Mouse (Mus musculus) midbrain, embryonic 13.5 days (tissue): ENCODE results near the gene 9130019O22Rik. TPM values are rescaled to one million over a fixed set of nuclear protein-coding genes. Genes with fewer than 3 reads are reported as not detected.
"Not testable (repeated sequence)": the region's sequence is repeated elsewhere in the genome, so short reads cannot be mapped to it uniquely, and the experiment has no call there.

ENCODE experiments used
- ATAC-seq: fragments of 200-750 bp; cut with Nextera tagmentation; 2 replicates; pipeline ENCODE4 v1.8.0; 2017; ENCODE audit warnings: mild to moderate bottlenecking, moderate TSS enrichment, moderate library complexity
- H3K27ac ChIP-seq: fragments of 300-500 bp; sonication (generic); 2 replicates; pipeline ENCODE4 v1.5.1; 2015; ENCODE audit warnings: inconsistent platforms, mild to moderate bottlenecking, moderate library complexity
- H3K27me3 ChIP-seq: fragments of 300-500 bp; sonication (generic); 2 replicates; pipeline ENCODE4 v1.6.1; 2015; ENCODE audit warnings: mild to moderate bottlenecking, inconsistent platforms
- H3K36me3 ChIP-seq: fragments of 300-500 bp; sonication (generic); 2 replicates; pipeline ENCODE4 v1.6.1; 2015; ENCODE audit warnings: mild to moderate bottlenecking, inconsistent platforms
- H3K4me1 ChIP-seq: fragments of 300-500 bp; sonication (generic); replicated peaks from 2 replicates; pipeline ENCODE4 v1.6.1; 2015; ENCODE audit warnings: inconsistent platforms
- H3K4me2 ChIP-seq: fragments of 300-500 bp; sonication (generic); replicated peaks from 2 replicates; pipeline ENCODE4 v1.6.1; 2015; ENCODE audit warnings: moderate library complexity, mild to moderate bottlenecking, inconsistent platforms
- H3K4me3 ChIP-seq: fragments of 300-500 bp; sonication (generic); replicated peaks from 2 replicates; pipeline ENCODE4 v1.5.1; 2015; ENCODE audit warnings: mild to moderate bottlenecking, inconsistent platforms
- H3K9ac ChIP-seq: fragments of 300-500 bp; sonication (generic); replicated peaks from 2 replicates; pipeline ENCODE4 v1.6.1; 2015; ENCODE audit warnings: mild to moderate bottlenecking, inconsistent platforms
- H3K9me3 ChIP-seq: fragments of 300-500 bp; sonication (generic); 2 replicates; pipeline ENCODE4 v1.6.1; 2016; ENCODE audit warnings: mild to moderate bottlenecking, inconsistent platforms
- WGBS: fragments of 180-500 bp; shearing (Covaris S2); methylation state at CpG from one replicate; pipeline ENCODE4 v1.1.7; 2015; 5-methylcytosine and 5-hydroxymethylcytosine counted together
- polyA plus RNA-seq: library from polyadenylated mRNA; unstranded; fragments of >200 nt; fragmentation: Nextera tagmentation; extraction: Ambion mirVana; gene quantifications from 2 replicates; pipeline ENCODE4 v1.2.1, GENCODE M21; 2015

Gene 9130019O22Rik
- polyA plus RNA-seq, 1 experiment from 2014 or later: 6.2 TPM

DNA sequence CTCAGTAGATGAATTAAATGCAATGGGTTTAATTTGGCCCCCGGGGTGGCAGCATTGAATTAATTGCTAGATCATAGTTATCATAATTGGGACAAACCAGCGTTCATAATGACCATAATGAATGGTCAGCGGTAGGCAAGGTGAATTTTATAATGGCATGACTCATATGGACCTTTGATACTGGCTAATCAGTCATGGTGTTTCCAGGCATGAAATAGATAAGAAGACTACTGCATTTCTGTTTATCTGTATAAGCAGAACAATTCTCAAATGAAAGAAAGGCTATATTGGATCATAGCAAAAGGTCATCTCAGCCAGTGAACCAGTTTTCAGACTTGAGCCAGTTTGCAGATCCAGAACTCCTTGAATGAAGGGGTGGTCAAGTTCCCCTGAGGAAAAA is 13.4 kb upstream of the 9130019O22Rik start:
- no peak overlapping the region for H3K9ac ChIP-seq
- no peaks in the 10 kb centered on the region; the same call in 1 of the 2 replicates for H3K36me3 ChIP-seq
- H3K27ac ChIP-seq: no peak overlapping the region
- no peaks in the 10 kb centered on the region for H3K9me3 ChIP-seq
- WGBS: 70% methylated on average over 3 of the region's 3 CpGs
- H3K4me1 ChIP-seq: no peaks in the 10 kb centered on the region
- no peak for ATAC-seq
- H3K4me2 ChIP-seq: no peak overlapping the region
- peaks cover 6% of the 10 kb centered on the region; the same call in 1 of the 2 replicates for H3K27me3 ChIP-seq
- no peak overlapping the region for H3K4me3 ChIP-seq

DNA sequence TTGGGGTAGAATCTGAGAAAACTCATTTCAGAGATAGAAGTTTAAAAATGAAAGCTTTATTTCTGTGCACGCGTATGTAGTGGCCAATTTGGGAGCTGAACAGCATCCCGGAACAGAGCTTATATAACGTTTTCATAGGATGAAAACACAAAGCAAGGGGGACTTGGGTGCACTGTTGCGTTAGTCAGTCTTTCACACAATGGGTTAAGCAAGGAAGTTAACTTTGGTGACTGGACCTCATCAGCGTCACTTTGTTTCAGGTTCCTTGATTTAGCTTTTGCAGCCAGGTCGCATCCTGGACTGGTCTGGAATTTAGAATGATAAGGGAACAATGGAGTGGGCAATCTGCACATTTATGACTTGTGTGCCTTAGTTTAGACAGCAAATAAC is 7.0 kb upstream of the 9130019O22Rik start:
- WGBS: 23% methylated on average over 7 of the region's 7 CpGs
- Histone ChIP-seq H3K36me3 (peaks cover 13% of the 10 kb centered on the region), H3K9me3 (no peaks in the 10 kb centered on the region), H3K4me2 (peak overlapping the region; percentile 80), H3K4me3 (peak overlapping the region; percentile 66), H3K27ac (peak overlapping the region; percentile 73), H3K9ac (peak overlapping the region; percentile 58), H3K27me3 (no peaks in the 10 kb centered on the region), H3K4me1 (peaks cover 18% of the 10 kb centered on the region)
- ATAC-seq: peak; percentile 25; the same call in 1 of the 2 replicates

DNA sequence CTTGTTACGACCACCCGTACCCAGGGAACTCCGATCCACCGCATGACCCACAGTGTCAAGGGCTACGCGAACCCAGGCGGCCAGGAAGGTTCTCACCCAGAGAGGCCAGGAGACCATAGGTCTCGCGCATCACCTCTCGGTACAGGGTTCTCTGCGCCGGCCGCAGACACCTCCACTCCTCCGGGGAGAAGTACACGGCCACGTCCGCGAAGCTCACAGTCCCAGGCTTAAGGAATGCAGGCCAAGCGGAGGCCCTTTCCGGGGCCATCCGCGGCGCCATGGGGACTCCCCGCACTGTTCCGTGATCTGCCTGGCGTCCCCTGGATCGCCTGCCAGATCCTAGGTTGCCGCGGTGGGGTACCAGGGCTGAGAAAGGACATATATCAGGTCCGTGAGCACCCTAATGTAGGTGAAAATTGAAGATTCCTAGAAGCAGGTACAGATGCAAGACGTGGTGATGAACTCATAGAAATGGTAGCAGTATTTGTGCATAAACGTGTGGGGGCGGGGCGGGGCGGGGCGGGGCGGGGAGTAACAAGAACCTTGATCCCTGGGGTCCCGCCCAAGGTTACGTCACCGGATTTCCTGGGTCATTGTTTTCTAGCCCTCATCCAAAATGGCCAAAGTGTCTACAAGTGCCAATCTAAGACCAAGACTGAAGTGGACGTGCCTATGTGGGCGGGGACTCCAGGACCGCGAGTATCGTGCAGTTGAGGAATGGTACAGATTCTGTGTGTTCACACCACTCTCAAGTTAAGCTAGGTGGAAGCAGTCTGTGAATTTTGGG is 6.4 kb upstream of the 9130019O22Rik start, which contains the start of gene E430018J23Rik:
Gene E430018J23Rik (minus strand): TSS at position 473 of the 787 bp plus-strand sequence.
- H3K36me3 ChIP-seq: peaks cover 13% of the 10 kb centered on the region
- H3K9me3 ChIP-seq: no peaks in the 10 kb centered on the region
- H3K27ac ChIP-seq: peak within 1 kb of the TSS; percentile 87
- WGBS: under 1% methylated on average over 45 of the region's 45 CpGs
- peak within 1 kb of the TSS; percentile 66 for H3K4me3 ChIP-seq
- no peaks in the 10 kb centered on the region for H3K27me3 ChIP-seq
- peak within 1 kb of the TSS; percentile 80 for H3K4me2 ChIP-seq
- H3K4me1 ChIP-seq: peaks cover 18% of the 10 kb centered on the region
- peak; percentile 96 for ATAC-seq
- peak within 1 kb of the TSS; percentile 85 for H3K9ac ChIP-seq

DNA sequence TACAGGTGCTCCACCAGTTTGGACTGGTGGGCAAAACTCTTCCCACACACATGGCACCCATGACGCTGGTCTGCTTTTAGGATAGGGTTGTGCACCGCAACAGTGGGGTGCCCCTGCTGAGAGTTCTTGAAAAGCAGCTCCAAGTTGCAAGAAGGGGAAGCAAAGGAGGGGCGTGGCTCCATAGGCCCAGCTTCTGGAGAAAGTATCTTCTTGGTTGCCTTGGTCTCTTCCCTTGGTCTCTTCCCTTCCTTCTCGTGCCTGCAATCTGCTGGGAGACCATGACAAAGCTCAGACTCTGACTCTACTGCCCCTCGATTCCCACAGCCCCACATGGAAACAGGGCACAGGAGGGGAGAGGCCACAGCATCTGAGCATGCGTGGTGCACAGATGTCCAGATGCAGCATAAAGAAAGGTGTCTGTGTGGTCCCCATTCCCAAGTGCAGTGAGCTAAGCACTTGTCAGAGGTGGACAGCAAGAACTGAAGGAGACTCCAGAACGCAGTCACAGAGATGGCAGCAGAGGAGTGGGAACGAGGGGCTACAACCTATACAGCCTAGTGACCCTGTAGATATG is 5.4 kb upstream of the 9130019O22Rik start:
- Histone ChIP-seq H3K9me3 (no peaks in the 10 kb centered on the region), H3K4me3 (peak overlapping the region; percentile 66), H3K4me2 (peak overlapping the region; percentile 80), H3K27me3 (no peaks in the 10 kb centered on the region), H3K9ac (peak overlapping the region; percentile 85), H3K4me1 (peaks cover 18% of the 10 kb centered on the region), H3K27ac (no peak overlapping the region), H3K36me3 (peaks cover 13% of the 10 kb centered on the region)
- 87% methylated on average over 8 of the region's 8 CpGs for WGBS
- 0 out of 2 replicates have a peak, but pooled peaks have one; percentile 2 for ATAC-seq

DNA sequence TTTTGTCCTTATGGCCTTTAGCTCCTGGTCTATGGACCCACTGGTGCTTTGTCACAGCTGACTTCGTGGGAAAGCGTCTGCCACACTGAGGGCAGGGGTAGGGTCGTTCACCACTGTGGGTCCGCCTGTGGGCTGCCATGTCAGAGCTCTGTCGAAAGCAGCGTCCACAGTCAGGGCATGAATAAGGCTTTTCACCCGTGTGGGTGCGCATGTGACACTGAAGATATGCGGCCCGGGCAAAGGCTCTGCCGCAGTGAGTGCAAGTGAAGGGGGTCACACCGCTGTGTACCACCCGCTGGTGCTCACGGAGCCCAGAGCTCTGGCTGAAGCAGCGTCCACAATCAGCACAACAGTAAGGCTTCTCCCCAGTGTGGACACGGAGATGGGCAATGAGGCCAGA is 4.6 kb upstream of the 9130019O22Rik start:
- Histone ChIP-seq H3K36me3 (peaks cover 13% of the 10 kb centered on the region), H3K27ac (no peak overlapping the region), H3K27me3 (no peaks in the 10 kb centered on the region), H3K4me3 (no peak overlapping the region), H3K4me2 (no peak overlapping the region), H3K9ac (no peak overlapping the region), H3K4me1 (peaks cover 19% of the 10 kb centered on the region), H3K9me3 (no peaks in the 10 kb centered on the region)
- ATAC-seq: no peak
- WGBS: 93% methylated on average over 16 of the region's 16 CpGs

DNA sequence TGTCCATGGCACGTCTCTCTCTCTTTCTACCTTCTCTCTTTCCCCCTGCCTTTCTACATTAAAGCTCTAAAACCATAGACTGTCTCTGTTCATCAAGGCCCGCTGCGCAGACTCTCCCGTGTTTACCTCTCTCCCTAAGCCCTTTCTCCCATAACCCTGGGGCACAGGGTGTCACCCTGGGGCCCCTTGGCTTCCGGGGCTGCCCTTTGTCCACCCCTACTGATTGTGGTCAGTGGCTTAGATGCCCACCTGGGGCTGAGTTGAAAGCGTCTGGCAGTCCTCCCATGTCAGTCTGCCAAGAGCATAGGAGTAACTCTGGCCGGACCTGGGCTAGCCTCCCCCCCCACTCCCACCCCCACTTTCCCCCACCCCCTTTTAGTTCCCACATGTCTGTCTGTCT is 3.3 kb upstream of the 9130019O22Rik start:
- peaks cover 15% of the 10 kb centered on the region for H3K36me3 ChIP-seq
- H3K4me1 ChIP-seq: peaks cover 25% of the 10 kb centered on the region
- H3K9me3 ChIP-seq: no peaks in the 10 kb centered on the region
- no peak overlapping the region for H3K4me3 ChIP-seq
- no peak for ATAC-seq
- no peak overlapping the region for H3K27ac ChIP-seq
- no peak overlapping the region for H3K9ac ChIP-seq
- WGBS: 75% methylated on average over 7 of the region's 7 CpGs
- H3K4me2 ChIP-seq: no peak overlapping the region
- H3K27me3 ChIP-seq: no peaks in the 10 kb centered on the region

DNA sequence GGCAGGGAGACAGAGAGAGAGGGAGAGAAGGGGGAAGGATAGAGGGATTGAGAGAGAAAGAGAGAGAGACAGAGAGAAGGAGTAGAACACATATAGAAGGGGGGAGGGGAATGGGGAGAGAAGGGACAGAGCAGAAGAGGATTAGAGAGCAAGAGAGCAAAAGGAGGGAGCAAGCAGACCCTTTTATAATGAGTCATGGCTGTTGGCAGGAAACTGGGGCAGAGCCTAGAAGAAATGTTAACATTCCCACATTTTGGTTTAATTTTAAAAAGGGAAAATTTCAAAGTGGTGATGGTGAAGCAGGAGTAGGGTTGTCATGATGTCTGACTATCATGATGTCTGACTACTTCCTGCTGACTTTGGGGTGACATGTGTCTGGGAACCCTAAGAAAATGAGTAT is 1.2 kb upstream of the 9130019O22Rik start:
- not testable (repeated sequence) for H3K9me3 ChIP-seq, H3K9ac ChIP-seq, H3K4me3 ChIP-seq, H3K27me3 ChIP-seq, H3K27ac ChIP-seq, H3K4me2 ChIP-seq, ATAC-seq
- Histone ChIP-seq H3K4me1 (peaks cover 17% of the 10 kb centered on the region), H3K36me3 (peaks cover 30% of the 10 kb centered on the region)

DNA sequence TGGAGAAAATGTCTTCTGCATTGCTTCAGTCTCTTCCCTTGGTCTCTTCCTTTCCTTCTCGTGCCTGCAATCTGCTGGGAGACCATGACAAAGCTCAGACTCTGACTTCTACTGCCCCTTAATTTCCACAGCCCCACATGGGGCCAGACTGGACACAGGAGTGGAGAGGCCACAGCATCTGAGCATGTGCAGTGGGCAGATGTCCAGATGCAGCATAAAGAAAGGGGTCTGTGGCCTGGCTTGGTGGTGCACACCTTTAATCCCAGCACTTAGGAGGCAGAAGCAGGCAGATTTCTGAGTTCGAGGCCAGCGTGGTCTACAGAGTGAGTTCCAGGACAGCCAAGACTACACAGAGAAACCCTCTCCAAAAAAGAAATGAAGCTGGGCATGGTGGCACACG is 1.4 kb downstream of the 9130019O22Rik start:
- WGBS: 89% methylated on average over 4 of the region's 4 CpGs
- H3K9me3 ChIP-seq, H3K27me3 ChIP-seq, H3K4me2 ChIP-seq, ATAC-seq, H3K27ac ChIP-seq, H3K4me1 ChIP-seq, H3K9ac ChIP-seq, H3K4me3 ChIP-seq: not testable (repeated sequence)
- H3K36me3 ChIP-seq: peaks cover 24% of the 10 kb centered on the region

DNA sequence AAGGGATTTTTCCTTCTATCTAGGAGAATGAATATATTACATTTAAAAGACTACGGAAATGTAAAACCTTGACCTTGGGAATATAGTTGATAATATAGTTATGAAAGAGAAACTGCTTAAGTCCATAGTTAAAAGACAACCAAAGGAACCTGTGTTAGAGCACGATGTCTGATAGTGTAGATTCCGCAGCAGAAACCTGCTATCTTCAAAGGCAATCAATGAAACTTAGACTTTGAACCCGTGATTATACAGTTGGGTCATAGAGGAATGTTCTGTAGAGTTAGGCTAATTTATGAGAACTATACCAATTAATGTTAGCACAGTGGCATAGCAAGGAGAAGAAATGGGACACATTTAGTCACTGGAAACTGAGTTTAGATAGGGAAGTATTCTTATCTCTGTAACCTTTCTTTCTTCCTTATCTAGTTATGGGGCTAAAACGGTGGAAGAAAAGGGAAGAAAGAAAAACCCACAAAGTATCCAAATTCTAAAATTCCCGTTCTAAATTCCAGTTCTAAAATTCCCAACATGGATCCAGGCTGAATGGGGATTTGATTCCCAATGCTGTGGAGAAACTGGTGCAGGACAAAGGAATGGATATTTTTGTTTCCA is 8.6 kb downstream of the 9130019O22Rik start:
- no peak overlapping the region for H3K9ac ChIP-seq
- peaks cover 3% of the 10 kb centered on the region; the same call in 1 of the 2 replicates for H3K9me3 ChIP-seq
- H3K4me2 ChIP-seq: no peak overlapping the region
- H3K27me3 ChIP-seq: no peaks in the 10 kb centered on the region
- no peak for ATAC-seq
- H3K27ac ChIP-seq: no peak overlapping the region
- 83% methylated on average over 6 of the region's 6 CpGs for WGBS
- H3K4me3 ChIP-seq: no peak overlapping the region
- H3K4me1 ChIP-seq: peaks cover 6% of the 10 kb centered on the region; the same call in 1 of the 2 replicates
- peaks cover 18% of the 10 kb centered on the region for H3K36me3 ChIP-seq

DNA sequence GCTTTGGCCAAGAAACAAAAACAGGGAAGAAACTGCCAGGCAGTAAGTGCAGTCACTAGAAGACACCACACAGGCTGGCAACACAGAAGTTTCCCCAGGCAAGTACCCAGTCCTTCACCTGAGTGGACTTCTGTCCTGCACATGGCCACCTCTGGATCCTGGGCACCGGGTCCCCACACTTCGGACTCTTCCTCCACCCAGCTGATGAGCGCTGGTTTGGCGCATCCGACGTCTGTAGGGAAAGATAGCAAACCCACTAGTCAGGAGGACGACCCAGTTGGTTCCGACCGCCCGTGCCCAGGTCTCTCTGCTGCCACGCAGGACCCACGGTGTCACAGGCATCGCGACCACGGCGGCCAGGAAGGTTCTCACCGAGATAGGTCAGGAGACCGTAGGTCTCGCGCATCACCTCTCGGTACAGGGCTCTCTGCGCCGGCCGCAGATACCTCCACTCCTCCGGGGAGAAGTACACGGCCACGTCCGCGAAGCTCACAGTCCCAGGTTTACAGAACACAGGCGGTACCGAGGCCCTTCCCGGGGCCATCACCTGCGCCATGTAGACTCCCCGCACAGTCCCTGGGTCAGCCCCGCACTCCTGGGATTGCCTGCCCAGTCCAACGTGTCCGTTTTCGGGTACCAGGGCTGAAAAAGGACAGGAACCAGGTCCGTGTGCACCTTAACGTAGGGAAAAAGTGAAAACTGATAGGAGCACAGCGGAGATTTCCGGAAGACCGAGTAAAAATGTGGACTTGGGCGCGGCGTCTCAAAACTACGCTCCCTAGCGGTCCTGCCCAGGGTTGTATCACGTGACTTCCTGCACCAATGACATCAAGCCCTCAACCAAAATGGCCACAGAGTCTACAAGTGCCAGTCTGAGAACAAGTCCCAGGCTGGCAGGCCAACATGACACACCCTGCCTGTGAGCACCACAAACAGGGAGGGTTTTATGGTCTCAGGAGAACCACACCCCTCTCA is 11.4 kb downstream of the 9130019O22Rik start, which contains the start of gene Zfp747:
Gene Zfp747 (minus strand): TSS at position 780 of the 975 bp plus-strand sequence.
- Histone ChIP-seq H3K27ac (peak within 1 kb of the TSS; percentile 62), H3K4me2 (peak within 1 kb of the TSS; percentile 73), H3K36me3 (peaks cover 22% of the 10 kb centered on the region), H3K9ac (peak within 1 kb of the TSS; percentile 83), H3K4me3 (peak within 1 kb of the TSS; percentile 73)
- 2% methylated on average over 49 of the region's 49 CpGs for WGBS
- H3K4me1 ChIP-seq, H3K9me3 ChIP-seq, H3K27me3 ChIP-seq: not testable (repeated sequence)
- peak; percentile 93 for ATAC-seq

DNA sequence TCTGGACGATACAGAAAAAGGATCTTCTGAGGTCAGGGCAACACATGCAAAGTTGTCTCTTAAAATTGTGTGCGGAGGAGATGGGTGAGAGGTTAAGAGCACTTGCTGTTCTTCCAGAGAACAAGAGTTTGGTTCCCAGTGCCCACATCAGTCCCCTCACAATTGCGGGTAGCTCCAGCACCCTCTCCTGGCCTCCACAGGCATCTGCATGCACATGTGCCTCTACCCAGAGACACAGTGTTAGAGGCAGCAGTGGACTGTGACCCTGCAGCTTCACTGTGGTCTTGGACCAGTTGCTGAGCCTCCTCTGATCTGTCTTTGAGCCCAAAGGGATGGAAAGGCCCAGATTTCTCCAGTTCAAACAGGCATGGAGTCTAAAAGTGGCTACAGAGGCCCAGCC is 15.1 kb downstream of the 9130019O22Rik start:
- not testable (repeated sequence) for H3K27ac ChIP-seq, H3K27me3 ChIP-seq, H3K4me3 ChIP-seq, ATAC-seq, H3K4me1 ChIP-seq, H3K9me3 ChIP-seq, H3K9ac ChIP-seq, H3K4me2 ChIP-seq
- H3K36me3 ChIP-seq: peaks cover 22% of the 10 kb centered on the region
- WGBS: 88% methylated on average over 3 of the region's 3 CpGs
